Mouse (Mus musculus): ENCODE measurements around the gene Spaca3. TPM values are rescaled to one million over a fixed set of nuclear protein-coding genes. Genes with fewer than 3 reads are reported as not detected.

Gene Spaca3
- polyA plus RNA-seq, 1 experiment from 2014 or later = not detected

- no peak for ATAC-seq (ENCODE audit: insufficient number of reproducible peaks, insufficient read depth, low FRiP score, low read depth)
- no peak overlapping the region for H3K9ac ChIP-seq (ENCODE audit: low read length)
- H3K9me3 ChIP-seq (ENCODE audit: control insufficient read depth, low read length) = no peaks in the 10 kb centered on the region
- H3K4me2 ChIP-seq (ENCODE audit: low read length) = no peak overlapping the region
- no peaks in the 10 kb centered on the region for H3K27me3 ChIP-seq (ENCODE audit: control insufficient read depth, insufficient read depth, low read length)
- no peak overlapping the region for H3K27ac ChIP-seq (replicated peaks in 1 of 2; ENCODE audit: control insufficient read depth in 1 of 2, insufficient read depth in 1 of 2, low read depth in 2 of 2, low read length in 2 of 2)
- H3K36me3 ChIP-seq (ENCODE audit: control insufficient read depth, insufficient read depth, low read length) = peaks cover 53% of the 10 kb centered on the region
- H3K4me3 ChIP-seq (ENCODE audit: control insufficient read depth in 1 of 2, insufficient read depth in 1 of 2, low read depth in 1 of 2, low read length in 2 of 2) = no peak overlapping the region
- 94% methylated on average over 3 of the region's 3 CpGs for WGBS
- H3K4me1 ChIP-seq (ENCODE audit: control insufficient read depth in 2 of 2, insufficient read depth in 2 of 2, low read length in 2 of 2) = peaks cover 18 to 26% of the 10 kb centered on the region in 2 experiments
These were observed 38.1 kb upstream of the Spaca3 start for GRCm38 (mm10) chr11:80820085-80820484.

GRCm38 (mm10) chr11:80821296-80821695 lies 36.9 kb upstream of the Spaca3 start:
- 42% methylated on average over 14 of the region's 14 CpGs for WGBS
- Histone ChIP-seq H3K27me3 (ENCODE audit: control insufficient read depth, insufficient read depth, low read length) (no peaks in the 10 kb centered on the region), H3K4me1 (ENCODE audit: control insufficient read depth in 2 of 2, insufficient read depth in 2 of 2, low read length in 2 of 2) (peaks cover 18 to 26% of the 10 kb centered on the region in 2 experiments), H3K9me3 (ENCODE audit: control insufficient read depth, low read length) (no peaks in the 10 kb centered on the region), H3K27ac (replicated peaks in 1 of 2; ENCODE audit: control insufficient read depth in 1 of 2, insufficient read depth in 1 of 2, low read depth in 2 of 2, low read length in 2 of 2) (peak overlapping the region in 1 of 2 experiments; percentile 20; a peak in 2 of 4 replicates), H3K36me3 (ENCODE audit: control insufficient read depth, insufficient read depth, low read length) (peaks cover 41% of the 10 kb centered on the region), H3K4me3 (ENCODE audit: control insufficient read depth in 1 of 2, insufficient read depth in 1 of 2, low read depth in 1 of 2, low read length in 2 of 2) (no peak overlapping the region), H3K4me2 (ENCODE audit: low read length) (no peak overlapping the region), H3K9ac (ENCODE audit: low read length) (no peak overlapping the region)
- peak; percentile 48; the same call in 1 of the 2 replicates for ATAC-seq (ENCODE audit: insufficient number of reproducible peaks, insufficient read depth, low FRiP score, low read depth)

DNA sequence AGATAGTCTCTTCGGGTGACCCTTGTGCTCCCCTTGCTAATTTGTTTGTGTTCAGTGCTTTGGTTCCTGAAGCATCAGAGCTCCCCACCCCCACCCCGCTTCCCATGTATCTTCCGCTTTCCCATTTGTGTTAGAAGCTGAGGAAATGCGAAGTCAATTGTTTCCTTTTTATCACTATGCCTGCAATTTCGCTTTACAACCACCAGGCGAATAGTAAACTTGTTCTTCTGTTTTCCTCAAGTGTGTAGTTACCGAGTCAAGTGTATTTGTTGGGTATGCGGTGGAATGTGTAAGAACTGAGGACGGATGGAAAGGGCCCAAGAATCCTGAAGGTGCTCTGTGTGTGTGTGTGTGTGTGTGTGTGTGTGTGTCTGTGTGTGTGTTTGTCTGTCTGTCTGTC lies 36.4 kb upstream of the Spaca3 start:
- Histone ChIP-seq H3K27me3 (ENCODE audit: control insufficient read depth, insufficient read depth, low read length) (no peaks in the 10 kb centered on the region), H3K36me3 (ENCODE audit: control insufficient read depth, insufficient read depth, low read length) (peaks cover 36% of the 10 kb centered on the region), H3K9me3 (ENCODE audit: control insufficient read depth, low read length) (no peaks in the 10 kb centered on the region), H3K4me3 (ENCODE audit: control insufficient read depth in 1 of 2, insufficient read depth in 1 of 2, low read depth in 1 of 2, low read length in 2 of 2) (no peak overlapping the region), H3K27ac (replicated peaks in 1 of 2; ENCODE audit: control insufficient read depth in 1 of 2, insufficient read depth in 1 of 2, low read depth in 2 of 2, low read length in 2 of 2) (peak overlapping the region in 1 of 2 experiments; percentile 20; a peak in 1 of 4 replicates), H3K4me1 (ENCODE audit: control insufficient read depth in 2 of 2, insufficient read depth in 2 of 2, low read length in 2 of 2) (peaks cover 18 to 26% of the 10 kb centered on the region in 2 experiments), H3K4me2 (ENCODE audit: low read length) (no peak overlapping the region), H3K9ac (ENCODE audit: low read length) (no peak overlapping the region)
- 69% methylated on average over 9 of the region's 9 CpGs for WGBS
- ATAC-seq (ENCODE audit: insufficient number of reproducible peaks, insufficient read depth, low FRiP score, low read depth) = no peak

DNA sequence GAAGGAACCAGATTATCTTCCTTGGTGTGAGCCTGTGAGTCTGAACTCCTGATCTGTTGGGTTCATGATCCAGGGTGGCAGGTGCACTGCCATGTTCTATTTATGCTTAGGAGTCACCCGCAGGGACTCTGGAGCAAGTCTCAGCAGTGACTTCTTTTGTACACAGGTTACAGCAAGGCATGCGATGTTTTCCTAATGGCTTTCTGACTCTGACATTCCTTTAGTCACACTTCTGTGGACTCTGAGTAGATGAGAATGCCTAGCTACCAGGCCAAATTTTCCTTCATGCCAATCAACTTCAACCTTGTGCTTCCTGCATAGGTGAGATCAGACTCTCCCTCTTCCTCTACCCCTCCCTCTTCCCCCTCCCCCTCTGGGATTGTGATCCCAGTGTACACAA lies 22.8 kb upstream of the Spaca3 start:
- H3K9me3 ChIP-seq (ENCODE audit: control insufficient read depth, low read length) = no peaks in the 10 kb centered on the region
- H3K4me1 ChIP-seq (ENCODE audit: control insufficient read depth in 2 of 2, insufficient read depth in 2 of 2, low read length in 2 of 2) = no peaks in the 10 kb centered on the region
- H3K27ac ChIP-seq (replicated peaks in 1 of 2; ENCODE audit: control insufficient read depth in 1 of 2, insufficient read depth in 1 of 2, low read depth in 2 of 2, low read length in 2 of 2) = no peak overlapping the region
- H3K4me3 ChIP-seq (ENCODE audit: control insufficient read depth in 1 of 2, insufficient read depth in 1 of 2, low read depth in 1 of 2, low read length in 2 of 2) = no peak overlapping the region
- WGBS = 73% methylated on average over 2 of the region's 2 CpGs
- no peak for ATAC-seq (ENCODE audit: insufficient number of reproducible peaks, insufficient read depth, low FRiP score, low read depth)
- no peak overlapping the region for H3K4me2 ChIP-seq (ENCODE audit: low read length)
- no peak overlapping the region for H3K9ac ChIP-seq (ENCODE audit: low read length)
- H3K27me3 ChIP-seq (ENCODE audit: control insufficient read depth, insufficient read depth, low read length) = no peaks in the 10 kb centered on the region
- H3K36me3 ChIP-seq (ENCODE audit: control insufficient read depth, insufficient read depth, low read length) = no peaks in the 10 kb centered on the region

- no peak for ATAC-seq (ENCODE audit: insufficient number of reproducible peaks, insufficient read depth, low FRiP score, low read depth)
- Histone ChIP-seq H3K4me3 (ENCODE audit: control insufficient read depth in 1 of 2, insufficient read depth in 1 of 2, low read depth in 1 of 2, low read length in 2 of 2) (no peak overlapping the region), H3K4me1 (ENCODE audit: control insufficient read depth in 2 of 2, insufficient read depth in 2 of 2, low read length in 2 of 2) (no peaks in the 10 kb centered on the region), H3K9me3 (ENCODE audit: control insufficient read depth, low read length) (no peaks in the 10 kb centered on the region), H3K27me3 (ENCODE audit: control insufficient read depth, insufficient read depth, low read length) (no peaks in the 10 kb centered on the region), H3K36me3 (ENCODE audit: control insufficient read depth, insufficient read depth, low read length) (no peaks in the 10 kb centered on the region), H3K27ac (replicated peaks in 1 of 2; ENCODE audit: control insufficient read depth in 1 of 2, insufficient read depth in 1 of 2, low read depth in 2 of 2, low read length in 2 of 2) (no peak overlapping the region), H3K9ac (ENCODE audit: low read length) (no peak overlapping the region), H3K4me2 (ENCODE audit: low read length) (no peak overlapping the region)
- WGBS = 73% methylated on average over 4 of the region's 4 CpGs
These were observed 22.3 kb upstream of the Spaca3 start for GRCm38 (mm10) chr11:80835841-80836240.

DNA sequence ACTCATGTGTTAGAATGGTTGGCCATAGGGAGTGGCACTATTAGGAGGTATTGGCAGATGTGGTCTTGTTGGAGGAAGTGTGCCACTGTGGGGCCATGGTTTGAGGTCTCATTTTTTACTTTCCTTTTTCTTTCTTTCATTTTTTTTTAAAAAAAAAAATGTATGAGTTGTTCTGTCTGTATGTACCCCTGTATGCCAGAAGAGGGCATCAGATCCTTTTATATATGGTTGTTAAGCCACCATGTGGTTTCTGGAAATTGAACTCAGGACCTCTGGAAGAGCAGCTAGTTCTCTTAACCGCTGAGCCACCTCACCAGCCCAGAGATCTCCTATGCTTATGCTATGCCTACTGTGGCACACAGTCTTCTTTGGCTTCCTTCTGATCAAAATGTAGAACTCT lies 19.4 kb upstream of the Spaca3 start:
- H3K36me3 ChIP-seq (ENCODE audit: control insufficient read depth, insufficient read depth, low read length) = no peaks in the 10 kb centered on the region
- no peak overlapping the region for H3K4me3 ChIP-seq (ENCODE audit: control insufficient read depth in 1 of 2, insufficient read depth in 1 of 2, low read depth in 1 of 2, low read length in 2 of 2)
- H3K9ac ChIP-seq (ENCODE audit: low read length) = no peak overlapping the region
- H3K27ac ChIP-seq (replicated peaks in 1 of 2; ENCODE audit: control insufficient read depth in 1 of 2, insufficient read depth in 1 of 2, low read depth in 2 of 2, low read length in 2 of 2) = no peak overlapping the region
- ATAC-seq (ENCODE audit: insufficient number of reproducible peaks, insufficient read depth, low FRiP score, low read depth) = no peak
- H3K4me2 ChIP-seq (ENCODE audit: low read length) = no peak overlapping the region
- 63% methylated on average over 1 of the region's 1 CpGs for WGBS
- H3K27me3 ChIP-seq (ENCODE audit: control insufficient read depth, insufficient read depth, low read length) = no peaks in the 10 kb centered on the region
- H3K9me3 ChIP-seq (ENCODE audit: control insufficient read depth, low read length) = no peaks in the 10 kb centered on the region
- H3K4me1 ChIP-seq (ENCODE audit: control insufficient read depth in 2 of 2, insufficient read depth in 2 of 2, low read length in 2 of 2) = no peaks in the 10 kb centered on the region

GRCm38 (mm10) chr11:80843435-80843834 lies 14.7 kb upstream of the Spaca3 start:
- WGBS = 68% methylated on average over 2 of the region's 2 CpGs

GRCm38 (mm10) chr11:80845486-80845885 lies 12.7 kb upstream of the Spaca3 start:
- Histone ChIP-seq H3K9ac (ENCODE audit: low read length) (no peak overlapping the region), H3K9me3 (ENCODE audit: control insufficient read depth, low read length) (no peaks in the 10 kb centered on the region), H3K27ac (replicated peaks in 1 of 2; ENCODE audit: control insufficient read depth in 1 of 2, insufficient read depth in 1 of 2, low read depth in 2 of 2, low read length in 2 of 2) (no peak overlapping the region), H3K27me3 (ENCODE audit: control insufficient read depth, insufficient read depth, low read length) (no peaks in the 10 kb centered on the region), H3K4me3 (ENCODE audit: control insufficient read depth in 1 of 2, insufficient read depth in 1 of 2, low read depth in 1 of 2, low read length in 2 of 2) (no peak overlapping the region), H3K4me1 (ENCODE audit: control insufficient read depth in 2 of 2, insufficient read depth in 2 of 2, low read length in 2 of 2) (no peaks in the 10 kb centered on the region), H3K36me3 (ENCODE audit: control insufficient read depth, insufficient read depth, low read length) (no peaks in the 10 kb centered on the region), H3K4me2 (ENCODE audit: low read length) (no peak overlapping the region)
- no peak for ATAC-seq (ENCODE audit: insufficient number of reproducible peaks, insufficient read depth, low FRiP score, low read depth)
- 77% methylated on average over 7 of the region's 7 CpGs for WGBS

More at GRCm38 (mm10) chr11:80843435-80843834, 14.7 kb upstream of the Spaca3 start:
- H3K4me3 ChIP-seq (ENCODE audit: control insufficient read depth in 1 of 2, insufficient read depth in 1 of 2, low read depth in 1 of 2, low read length in 2 of 2) = no peak overlapping the region
- H3K27me3 ChIP-seq (ENCODE audit: control insufficient read depth, insufficient read depth, low read length) = no peaks in the 10 kb centered on the region
- no peak overlapping the region for H3K9ac ChIP-seq (ENCODE audit: low read length)
- no peak for ATAC-seq (ENCODE audit: insufficient number of reproducible peaks, insufficient read depth, low FRiP score, low read depth)
- H3K4me2 ChIP-seq (ENCODE audit: low read length) = no peak overlapping the region
- H3K27ac ChIP-seq (replicated peaks in 1 of 2; ENCODE audit: control insufficient read depth in 1 of 2, insufficient read depth in 1 of 2, low read depth in 2 of 2, low read length in 2 of 2) = no peak overlapping the region
- H3K4me1 ChIP-seq (ENCODE audit: control insufficient read depth in 2 of 2, insufficient read depth in 2 of 2, low read length in 2 of 2) = no peaks in the 10 kb centered on the region
- H3K36me3 ChIP-seq (ENCODE audit: control insufficient read depth, insufficient read depth, low read length) = no peaks in the 10 kb centered on the region
- no peaks in the 10 kb centered on the region for H3K9me3 ChIP-seq (ENCODE audit: control insufficient read depth, low read length)

Measured in heart, embryonic 14.5 days (tissue).